Mouse (Mus musculus): ENCODE data around the gene Sptlc3.

Gene Sptlc3

DNA sequence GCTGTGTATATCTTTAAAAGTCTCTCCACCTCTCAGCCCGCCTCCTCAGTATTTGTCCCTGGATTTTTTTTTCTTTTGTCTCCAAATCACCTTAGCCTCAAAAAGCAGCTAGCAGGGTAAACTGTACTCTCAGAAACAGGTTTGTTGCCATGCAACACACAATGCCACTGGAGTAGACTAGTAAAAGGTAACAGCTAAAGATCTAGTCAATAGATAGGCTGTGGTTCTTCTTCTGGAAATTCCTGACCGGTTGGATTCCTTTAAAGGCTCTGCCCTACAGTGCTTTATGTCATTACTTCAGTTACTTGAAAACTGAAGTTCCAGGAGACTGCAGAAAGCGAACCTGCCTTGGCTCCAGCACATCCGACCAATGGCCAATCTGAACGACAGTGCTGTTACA, at the start of gene Sptlc3:
Gene Sptlc3, plus strand, starts transcription at position 78 of the 400 bp plus-strand sequence.
- DNase-seq = no peak

DNA sequence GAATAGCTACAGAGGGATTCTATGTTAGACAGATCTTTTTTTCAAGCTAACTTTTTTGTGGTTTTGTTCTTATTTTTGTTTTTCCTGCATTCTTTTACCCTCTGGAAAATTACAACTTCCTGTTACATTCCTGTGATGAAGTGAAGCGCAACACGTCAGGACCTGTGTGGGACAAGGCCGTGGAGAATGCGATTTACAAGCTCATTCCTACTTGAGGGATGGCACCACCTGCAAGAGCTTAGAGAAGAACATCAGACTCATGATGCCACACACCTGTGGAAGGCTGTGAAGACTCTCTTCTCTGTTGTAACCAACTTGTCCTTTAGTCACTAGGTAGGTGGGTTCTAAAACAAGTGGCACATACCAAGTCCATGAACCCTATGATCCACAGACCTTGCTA, 26.0 kb upstream of the Sptlc3 start:
- no peak for DNase-seq

DNA sequence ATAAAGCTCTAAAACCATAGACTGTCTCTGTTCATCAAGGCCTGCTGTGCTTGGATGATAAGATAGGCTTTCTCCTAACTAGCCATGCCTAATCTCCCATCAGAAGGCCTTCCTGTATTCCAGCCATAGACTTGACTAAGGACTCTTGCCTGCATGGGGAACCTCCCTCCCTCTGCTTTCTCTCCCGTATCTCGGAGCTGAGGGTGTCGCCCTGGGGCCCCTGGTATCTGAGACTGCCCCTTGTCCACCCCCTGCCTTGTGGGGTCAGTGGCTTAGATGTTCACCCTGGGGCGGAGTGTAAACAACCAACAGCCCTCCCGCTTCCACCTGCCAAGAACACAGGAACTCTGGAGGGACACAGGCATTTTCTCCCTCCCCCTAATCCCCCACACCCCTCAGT, 5.0 kb upstream of the Sptlc3 start:
- no peak for DNase-seq

DNA sequence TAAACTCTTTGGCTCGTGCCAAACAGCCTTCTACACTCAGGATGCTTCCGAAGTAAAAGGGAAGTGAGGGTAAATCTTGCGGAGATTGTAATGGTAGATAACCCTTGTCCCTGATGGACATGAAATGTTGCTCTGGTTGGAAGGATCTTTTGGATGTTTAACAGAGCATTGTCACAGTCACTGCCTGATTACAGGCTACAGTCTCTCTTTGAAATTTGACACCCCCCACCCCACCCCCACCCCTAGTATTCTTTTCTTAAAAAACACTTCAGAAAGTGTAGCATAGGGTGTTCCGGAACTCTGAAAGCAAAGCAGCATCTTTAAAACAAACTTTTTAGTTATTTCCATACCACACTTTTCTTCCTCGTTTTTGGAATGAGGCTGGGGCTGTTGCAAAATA, 916 bp downstream of the Sptlc3 start:
- no peak for DNase-seq

DNA sequence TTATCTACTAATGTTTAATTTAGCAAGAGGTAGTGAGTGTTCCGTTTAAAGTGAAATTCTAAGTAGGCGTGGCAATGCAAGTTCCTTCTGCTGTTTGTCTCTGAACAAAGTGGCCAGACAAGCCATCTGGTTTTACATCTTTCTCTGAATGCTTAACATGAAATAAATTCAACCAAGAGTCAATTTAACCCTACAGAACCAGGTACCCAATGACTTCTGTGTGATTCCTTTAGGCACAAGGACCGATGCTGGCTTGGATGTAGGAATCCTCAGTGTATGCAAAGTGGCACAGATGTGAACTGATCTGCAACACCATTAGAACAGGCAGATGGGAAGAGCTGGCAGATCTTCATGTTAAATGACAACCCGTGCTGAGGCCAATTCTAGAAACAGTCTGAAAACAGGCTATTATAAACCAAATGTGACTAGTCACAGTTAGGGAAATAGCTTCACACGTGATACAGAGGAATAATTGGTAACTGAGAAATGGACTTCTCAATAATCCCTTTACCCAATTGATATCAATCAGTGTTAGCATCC, 68.3 kb downstream of the Sptlc3 start:
- DNase-seq = no peak

DNA sequence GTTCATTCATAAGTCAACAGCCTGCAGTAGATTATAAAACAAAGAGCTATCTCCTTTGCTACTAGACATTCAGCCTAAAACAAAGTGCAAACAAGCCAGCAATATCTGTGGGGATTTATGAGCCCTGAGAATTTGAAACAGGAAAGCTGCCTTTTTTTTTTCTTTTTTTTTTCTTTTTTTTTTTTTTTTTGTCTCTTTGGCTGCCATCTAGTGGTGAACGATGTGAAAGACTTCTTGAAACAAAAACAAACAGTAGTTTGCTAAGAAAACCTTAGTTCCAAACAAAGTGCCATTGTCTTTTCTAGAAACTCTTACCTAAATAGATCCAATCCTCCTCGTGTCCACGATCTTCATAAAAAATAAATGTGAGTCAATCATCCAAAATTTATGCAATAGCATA, 85.6 kb downstream of the Sptlc3 start:
- no peak for DNase-seq

DNA sequence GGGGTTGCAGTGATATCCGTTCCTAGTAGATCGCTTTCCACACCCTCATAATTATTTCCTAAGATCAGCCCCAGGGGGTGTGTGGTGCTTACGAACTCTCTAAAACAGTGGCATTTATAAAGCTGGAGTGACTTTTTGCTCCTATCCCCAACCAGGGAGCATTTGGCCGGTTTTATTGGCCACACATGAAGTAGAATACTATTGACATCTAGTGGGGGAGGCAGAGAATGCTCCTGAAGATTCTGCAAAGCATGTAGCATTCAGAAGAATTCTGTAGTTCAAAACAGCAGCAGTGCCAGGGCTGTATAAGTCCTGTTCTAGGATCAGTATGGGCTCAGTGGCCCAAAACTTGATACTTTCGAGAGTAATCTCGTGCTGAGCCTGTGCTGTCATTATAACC, 89.1 kb downstream of the Sptlc3 start:
- no peak for DNase-seq

DNA sequence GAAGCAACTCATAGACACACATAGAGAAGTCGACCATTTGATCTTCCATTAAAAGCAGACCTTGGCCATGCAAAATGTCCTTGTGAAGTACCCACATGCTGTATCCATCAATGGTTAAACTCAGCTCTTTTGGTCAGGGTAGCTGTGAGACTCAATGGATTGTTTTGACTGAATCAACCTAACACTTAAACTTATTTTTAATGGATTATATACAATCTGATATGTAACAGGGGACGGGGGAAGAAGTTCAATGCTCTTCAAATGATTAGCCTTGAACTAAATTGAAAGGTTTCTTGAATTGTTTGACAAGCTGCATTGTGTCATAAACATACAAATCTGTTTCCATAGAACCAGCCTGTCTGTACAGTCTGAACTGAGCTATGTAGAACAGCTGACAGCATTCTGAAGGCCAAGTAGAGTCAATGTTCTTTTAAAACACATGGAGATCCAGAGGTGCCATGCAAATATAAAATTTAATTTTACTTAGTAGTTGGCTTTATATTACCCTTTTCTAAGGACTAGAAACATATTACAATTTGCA, 94.0 kb downstream of the Sptlc3 start:
- no peak for DNase-seq

DNA sequence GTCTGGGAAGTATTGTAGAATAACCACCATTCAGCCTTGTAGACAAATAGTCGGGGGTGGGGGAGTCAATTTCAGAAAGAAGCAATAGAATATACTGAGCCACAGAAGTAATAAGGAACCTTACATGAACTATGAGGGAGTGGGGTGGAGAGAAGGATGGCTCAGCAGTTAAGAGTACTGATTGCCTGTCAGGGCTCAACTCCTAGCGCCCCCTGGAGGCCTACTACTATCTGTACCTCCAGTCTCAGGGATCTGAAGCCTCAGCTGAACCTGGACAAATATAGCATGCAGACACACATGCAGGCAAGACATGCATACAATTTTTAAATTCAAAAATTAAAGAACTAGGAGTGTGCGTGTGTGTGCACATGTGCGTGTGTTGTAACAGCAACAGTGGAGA, 96.2 kb downstream of the Sptlc3 start:
- peak; percentile 56 for DNase-seq

DNA sequence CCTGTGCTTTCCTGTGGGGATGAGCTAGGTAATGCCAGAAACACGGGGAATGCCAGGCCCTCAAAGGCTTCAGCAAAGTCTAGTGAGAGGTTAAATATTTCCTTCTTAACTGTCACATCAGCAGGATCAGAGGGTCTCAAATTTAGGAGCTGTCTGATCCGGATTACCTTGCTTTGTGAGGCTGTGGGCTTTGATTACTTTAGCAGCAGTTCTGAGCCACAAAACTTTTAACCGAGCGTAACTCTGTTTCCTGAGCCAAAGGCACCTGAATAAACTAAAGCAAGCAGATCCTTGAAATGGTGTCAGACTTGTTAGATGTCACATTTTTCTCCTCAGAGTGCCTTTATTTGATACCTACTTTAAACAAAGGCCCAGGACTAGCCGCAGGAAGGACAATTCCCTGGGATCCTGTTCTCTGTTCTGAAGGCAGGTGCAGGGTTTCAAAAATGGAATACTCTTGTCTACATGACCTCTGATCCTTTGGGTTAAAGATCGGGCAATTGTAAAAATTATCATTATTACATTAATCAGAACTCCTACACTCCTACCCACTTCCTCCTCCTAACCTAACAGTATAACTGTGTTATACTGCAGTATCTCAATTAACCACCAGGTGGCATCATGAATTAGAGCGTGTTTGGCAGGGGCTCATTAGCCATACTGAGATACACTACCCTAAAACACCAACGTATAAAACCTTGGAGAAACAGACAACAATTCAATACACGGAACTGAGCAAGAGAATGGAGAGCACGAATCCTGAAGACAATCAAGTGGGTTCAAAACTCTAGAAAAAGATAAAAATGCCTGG, 97.4 kb downstream of the Sptlc3 start:
- DNase-seq = peak; percentile 53

DNA sequence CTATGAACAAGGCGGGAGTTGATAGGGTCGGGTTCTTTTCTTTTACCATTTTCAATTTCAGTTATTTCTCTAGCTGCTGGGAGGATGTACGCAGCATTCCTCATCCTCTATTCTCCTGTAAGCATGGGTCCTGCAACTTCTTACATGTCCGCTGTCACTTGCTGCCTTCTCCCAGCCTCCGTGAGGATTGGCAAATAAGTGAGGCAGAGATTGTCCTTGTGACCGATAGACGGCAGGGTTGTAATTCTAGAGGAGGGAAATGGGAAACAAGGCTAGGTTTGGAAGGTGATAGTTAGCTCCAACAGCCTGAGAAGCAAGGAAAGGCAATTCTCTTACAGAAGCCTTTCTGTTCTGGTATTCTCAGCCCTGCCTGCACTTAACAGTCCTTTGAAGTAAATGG, 98.4 kb downstream of the Sptlc3 start:
- DNase-seq = no peak

DNA sequence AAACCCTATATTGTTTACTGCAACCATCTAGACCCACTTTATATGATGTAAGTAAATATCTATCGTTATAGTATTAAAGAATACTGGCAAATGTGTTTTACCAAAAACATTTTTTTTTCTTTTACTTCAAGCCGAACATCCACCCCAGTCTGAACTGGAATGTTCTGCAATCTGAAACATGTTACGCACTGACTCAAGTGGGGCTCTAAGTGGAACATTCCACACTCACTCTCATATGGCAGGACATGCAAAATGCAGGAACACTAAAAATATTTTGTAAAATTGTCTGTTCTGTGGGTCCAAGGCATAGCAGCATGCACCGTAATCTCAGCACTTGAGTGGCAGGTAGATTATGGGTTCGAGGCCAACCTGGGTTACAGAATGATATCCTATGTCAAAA, 103.5 kb downstream of the Sptlc3 start:
- DNase-seq = no peak

DNA sequence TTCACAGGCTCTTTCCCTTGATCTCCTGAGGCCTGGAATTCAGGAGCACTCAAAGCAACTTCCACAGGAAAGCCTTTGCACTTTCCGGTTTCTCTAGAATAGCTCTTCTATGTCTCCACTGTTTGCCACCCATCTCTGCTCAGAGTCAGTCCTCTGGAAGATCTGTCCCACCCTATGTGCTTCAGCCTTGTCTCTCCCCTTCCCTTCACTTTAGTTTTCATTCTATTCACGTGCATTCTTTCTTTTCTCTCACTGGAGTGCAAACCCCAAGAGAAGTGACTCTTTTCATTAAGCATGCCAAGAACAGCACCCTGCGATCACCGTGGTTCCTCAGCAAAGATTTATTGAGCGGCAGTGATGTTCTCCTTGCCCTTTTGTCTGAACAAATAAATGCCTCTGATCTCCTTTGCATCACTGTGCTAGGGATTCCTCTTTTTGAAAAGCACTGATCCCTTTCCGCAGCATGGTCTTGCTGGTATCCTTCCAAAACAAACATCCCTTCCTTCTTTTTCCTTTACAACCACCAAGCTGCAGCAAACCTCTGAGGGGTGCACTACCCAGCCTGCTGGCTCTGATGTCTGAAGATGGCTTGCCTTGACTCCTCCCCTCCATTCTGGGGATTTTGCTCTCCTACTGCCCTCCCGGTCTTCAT, 108.0 kb downstream of the Sptlc3 start:
- no peak for DNase-seq

DNA sequence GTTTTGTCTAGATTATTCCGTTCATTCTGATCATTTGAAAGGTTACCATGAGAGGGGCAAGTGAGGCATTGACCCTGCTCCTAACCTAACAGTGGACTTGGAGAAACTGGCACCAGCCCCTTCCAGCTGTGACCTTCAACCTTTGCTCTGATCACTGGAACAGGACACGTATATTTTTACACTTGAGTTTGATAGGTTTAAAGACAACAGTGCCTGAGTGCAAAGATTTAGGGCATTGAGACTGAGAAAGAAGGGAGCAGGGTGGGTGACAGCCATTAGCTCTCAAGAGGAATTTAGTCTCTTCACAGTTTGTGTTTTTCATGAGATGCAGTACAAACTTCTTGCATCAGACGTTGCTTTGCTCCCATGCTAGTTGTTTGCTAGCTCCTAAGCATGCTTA, 114.5 kb downstream of the Sptlc3 start:
- no peak for DNase-seq

DNA sequence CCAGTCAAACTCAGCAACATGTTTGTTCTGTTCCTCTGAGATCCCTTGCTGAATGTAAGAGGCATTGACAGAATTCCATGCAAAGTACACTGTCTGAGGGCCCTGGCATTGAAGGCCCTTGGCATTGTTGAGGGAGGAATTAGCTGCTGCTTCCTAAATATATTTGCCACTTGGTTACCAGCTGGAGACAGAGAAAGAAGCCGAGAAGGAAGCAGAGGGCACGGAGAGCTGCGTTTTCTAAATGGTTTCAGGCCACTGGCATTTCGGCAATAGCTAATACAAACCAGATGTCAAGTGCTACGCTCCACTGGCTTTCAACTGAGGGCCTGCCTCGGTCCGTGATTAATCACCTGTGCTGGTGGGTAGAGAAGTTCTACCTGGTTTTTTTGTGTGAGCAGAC, 115.1 kb downstream of the Sptlc3 start:
- peak; percentile 26 for DNase-seq

DNA sequence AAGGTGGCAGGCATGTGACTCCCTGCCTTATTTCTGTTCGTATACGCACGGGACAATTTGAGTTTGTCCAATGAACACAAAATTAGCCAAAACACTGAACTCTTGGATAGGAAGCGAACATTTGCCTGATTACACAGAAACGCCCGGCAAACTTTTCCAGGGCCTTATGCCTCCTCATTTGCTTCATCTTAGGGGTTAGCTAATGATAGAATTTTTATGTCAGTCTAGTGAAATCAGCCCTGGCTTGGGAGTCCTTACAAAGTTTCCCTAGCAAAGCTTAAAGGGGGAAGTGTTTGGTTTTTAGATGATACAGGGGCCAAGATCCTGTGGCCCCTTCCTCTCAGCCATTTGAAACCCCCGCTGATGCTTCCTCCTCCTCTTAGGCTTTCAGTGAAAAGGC, 115.5 kb downstream of the Sptlc3 start:
- DNase-seq = no peak

DNA sequence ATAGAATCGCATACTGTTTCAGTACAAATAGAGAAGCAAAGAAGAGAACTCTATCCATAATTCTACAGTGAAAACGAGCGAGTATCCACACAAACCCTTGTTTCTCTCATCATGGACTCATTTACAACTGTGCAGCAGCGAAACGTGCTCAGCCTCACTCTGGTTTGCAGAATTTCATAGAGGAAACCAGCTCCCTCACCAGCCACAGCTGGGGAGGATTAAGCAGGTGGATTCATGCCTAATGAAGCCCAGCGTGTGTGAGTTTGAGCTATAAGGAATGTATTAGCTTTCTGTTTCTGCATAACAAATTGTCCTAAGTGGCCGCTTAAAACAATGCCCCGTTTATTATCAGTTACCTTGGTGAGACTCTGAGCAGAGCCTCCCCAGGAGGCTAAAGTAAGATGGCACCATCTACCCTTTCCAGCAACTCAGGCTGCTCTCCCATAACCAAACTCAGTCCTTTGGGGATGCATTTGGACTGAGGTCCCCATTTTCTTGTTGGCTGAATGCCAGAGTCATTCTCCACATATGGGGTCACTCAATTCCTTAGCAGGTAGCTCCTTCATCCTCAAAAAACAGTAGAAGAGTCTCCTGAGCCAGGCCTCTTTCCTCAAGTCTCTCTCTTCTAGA, 116.1 kb downstream of the Sptlc3 start:
- DNase-seq = no peak

DNA sequence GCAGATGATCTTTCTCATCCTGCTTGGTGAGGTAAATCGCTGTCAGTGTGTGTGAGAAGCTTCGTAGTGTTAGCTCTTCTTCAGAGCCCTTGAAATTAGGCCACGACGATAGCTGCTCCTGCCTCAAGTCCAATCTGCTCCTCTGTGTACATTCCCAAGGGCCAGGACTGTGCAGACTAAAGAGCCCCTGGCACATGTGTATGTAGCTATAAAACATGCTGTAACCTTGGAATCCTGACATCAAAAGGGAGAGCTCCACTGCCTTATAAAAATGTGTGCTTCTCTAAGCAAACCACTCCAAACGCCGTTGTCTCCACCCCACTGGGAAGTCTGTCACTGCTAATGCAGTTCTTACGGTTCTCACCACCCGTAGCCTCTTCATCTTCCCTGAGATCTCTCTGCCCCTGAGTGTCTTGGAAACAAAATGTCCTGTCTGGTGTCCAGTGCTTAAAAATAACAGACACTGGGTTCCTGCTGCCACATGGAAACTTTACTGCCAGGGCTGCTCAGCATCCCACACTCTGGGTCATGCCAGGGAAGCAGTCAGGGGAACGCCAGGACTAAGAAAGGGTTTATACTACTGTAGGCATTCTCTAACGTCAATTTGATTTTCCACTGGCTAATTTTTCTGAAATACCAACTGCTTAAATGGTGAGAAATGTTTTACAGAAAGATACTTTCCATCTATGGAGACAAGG, 118.8 kb downstream of the Sptlc3 start:
- no peak for DNase-seq

DNA sequence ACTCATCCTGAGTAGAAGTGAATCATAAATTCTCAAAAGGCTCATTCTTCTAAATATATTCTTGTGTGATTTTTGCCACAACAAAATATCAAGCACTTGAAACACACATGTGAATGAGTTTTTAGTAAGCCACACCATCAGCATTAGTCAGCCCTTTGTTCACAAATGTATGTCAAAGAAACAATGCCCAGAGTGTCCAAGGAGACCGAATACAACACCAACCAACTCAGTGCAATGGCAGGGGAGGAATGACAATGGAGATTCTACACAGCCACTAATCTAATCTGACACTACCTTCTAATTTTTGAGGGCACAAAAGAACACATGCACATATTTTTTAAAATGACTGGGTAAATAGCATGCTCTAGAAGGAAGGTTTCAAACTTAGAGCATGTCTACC, 132.8 kb downstream of the Sptlc3 start:
- no peak for DNase-seq

DNA sequence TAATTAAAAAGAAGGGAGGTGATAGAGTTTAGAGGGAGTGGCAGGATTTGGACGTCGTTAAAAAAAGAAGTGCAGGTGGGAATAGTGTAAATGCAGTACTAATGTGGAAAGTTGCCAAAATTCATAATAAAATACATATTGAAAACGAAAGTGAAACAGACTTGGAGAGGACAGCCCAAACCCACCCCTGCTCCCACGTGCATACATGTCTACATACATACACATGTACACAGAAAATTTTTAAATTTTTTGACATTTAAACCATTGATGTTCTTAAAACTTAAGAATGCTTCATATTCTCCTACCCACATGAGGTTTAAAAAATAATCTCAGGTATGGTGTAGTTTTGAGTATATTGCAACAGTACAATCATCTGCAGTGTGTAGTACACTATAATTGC, 135.0 kb downstream of the Sptlc3 start:
- DNase-seq = no peak

DNA sequence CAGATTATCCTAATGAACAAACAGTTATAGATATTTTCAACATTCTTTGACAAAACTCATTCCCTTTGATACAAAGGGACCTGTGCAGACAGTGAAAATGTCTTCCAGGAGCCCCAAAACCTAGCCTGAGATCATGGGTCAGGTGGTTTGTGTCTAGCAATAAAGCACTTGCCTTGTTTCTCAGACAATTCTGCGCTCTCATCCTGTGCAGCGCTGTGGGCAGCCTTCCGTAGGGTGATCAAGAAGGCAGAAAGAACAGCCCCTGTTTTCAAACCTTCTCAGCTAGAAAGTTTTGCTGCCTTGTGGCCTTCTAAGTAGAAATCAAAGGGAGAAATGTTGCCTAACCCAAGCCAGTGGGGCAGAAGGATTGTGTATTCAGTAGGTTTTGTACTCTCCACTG, 135.9 kb downstream of the Sptlc3 start:
- DNase-seq = no peak

DNA sequence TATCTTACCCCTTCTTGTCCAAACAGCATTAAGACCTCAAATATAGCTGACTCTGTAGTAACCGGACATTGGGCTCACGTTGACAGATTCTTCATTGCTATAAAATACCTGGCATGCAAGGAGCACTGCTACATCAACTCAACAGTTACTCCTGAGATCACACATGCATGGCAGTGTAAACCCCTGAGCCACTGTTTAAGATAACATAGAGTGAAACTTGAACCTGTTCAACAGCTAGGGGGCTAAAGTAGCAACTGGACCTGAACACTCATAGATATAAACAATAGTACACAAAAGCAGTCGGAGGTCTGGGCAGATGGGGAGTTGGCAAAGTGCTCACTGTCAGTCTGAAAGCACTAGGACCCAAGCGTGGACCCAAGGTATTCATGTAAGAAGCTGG, 140.8 kb downstream of the Sptlc3 start:
- no peak for DNase-seq

DNA sequence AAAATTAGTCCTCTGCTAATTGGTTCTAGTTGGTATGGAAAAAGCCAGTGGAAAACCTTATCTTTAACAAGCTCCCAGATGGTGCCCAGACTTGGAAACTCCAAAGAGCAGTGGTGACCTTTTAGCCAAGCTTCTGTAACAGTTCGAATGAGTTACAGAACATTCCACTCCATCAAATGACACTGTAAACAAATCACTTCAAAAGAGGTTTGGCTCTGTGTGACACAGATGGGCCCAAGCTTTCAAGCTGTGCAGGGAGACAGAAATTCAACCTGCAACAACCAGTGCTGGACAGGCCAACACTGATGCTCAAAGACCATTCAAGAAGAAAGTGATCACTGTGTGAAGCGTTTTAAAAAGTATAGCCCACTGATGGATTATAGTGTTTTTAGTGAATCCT, 144.1 kb downstream of the Sptlc3 start:
- DNase-seq = no peak

Measured in kidney, postnatal 14 days (tissue).